Mouse (Mus musculus) intestine, postnatal 0 days (tissue): ENCODE results near the gene BC107364. TPM values are rescaled to one million over a fixed set of nuclear protein-coding genes. Genes with fewer than 3 reads are reported as not detected.
A peak's percentile ranks its signal among the peaks of the same experiment; 100 is the strongest.
"Not testable (repeated sequence)": the region's sequence is repeated elsewhere in the genome, so short reads cannot be mapped to it uniquely, and the experiment has no call there.

Experiments
- ATAC-seq: fragments of 200-750 bp; cut with Nextera tagmentation; 2 replicates; pipeline ENCODE4 v1.8.0; 2017; ENCODE audit warnings: mild to moderate bottlenecking, moderate TSS enrichment, moderate library complexity
- H3K27ac ChIP-seq: fragments of 300-500 bp; sonication (generic); 2 replicates; pipeline ENCODE4 v1.5.1; 2014; ENCODE audit warnings: mild to moderate bottlenecking, low read depth, low read length, moderate library complexity
- H3K27me3 ChIP-seq: fragments of 300-500 bp; sonication (generic); replicated peaks from 2 replicates; pipeline ENCODE4 v1.6.1; 2014; ENCODE audit warnings: low read length, mixed read lengths; ENCODE audit not compliant: control insufficient read depth, insufficient read depth
- H3K36me3 ChIP-seq: fragments of 300-500 bp; sonication (generic); 2 replicates; pipeline ENCODE4 v1.6.1; 2014; ENCODE audit warnings: mild to moderate bottlenecking, moderate library complexity; ENCODE audit not compliant: control insufficient read depth, insufficient read depth
- H3K4me1 ChIP-seq: fragments of 300-500 bp; sonication (generic); replicated peaks from 2 replicates; pipeline ENCODE4 v1.6.1; 2014; ENCODE audit warnings: antibody characterized with exemption, low read length, mixed read lengths; ENCODE audit not compliant: control insufficient read depth, insufficient read depth
- H3K4me2 ChIP-seq: fragments of 300-500 bp; sonication (generic); replicated peaks from 2 replicates; pipeline ENCODE4 v1.6.1; 2014; ENCODE audit warnings: low read depth, mild to moderate bottlenecking, moderate library complexity
- H3K4me3 ChIP-seq: fragments of 300-500 bp; sonication (generic); 2 replicates; pipeline ENCODE4 v1.5.1; 2014; ENCODE audit warnings: low read depth, low read length
- H3K9ac ChIP-seq: fragments of 300-500 bp; sonication (generic); 2 replicates; pipeline ENCODE4 v1.6.1; 2014; ENCODE audit warnings: mild to moderate bottlenecking, low read depth, low read length
- H3K9me3 ChIP-seq: fragments of 300-500 bp; sonication (generic); 2 replicates; pipeline ENCODE4 v1.6.1; 2016; ENCODE audit warnings: mixed run types; ENCODE audit not compliant: control insufficient read depth
- CTCF ChIP-seq: sonication (generic); IDR thresholded peaks from 2 replicates; pipeline ENCODE4 v1.5.1; 2016; ENCODE audit warnings: low read depth, mild to moderate bottlenecking, control low read depth, antibody characterized with exemption, moderate library complexity
- WGBS: fragments of 180-500 bp; shearing (Covaris S2); extraction: QIAGEN DNeasy Blood & Tissue Kit; methylation state at CpG from one replicate; pipeline ENCODE4 v1.1.7; 2014; 5-methylcytosine and 5-hydroxymethylcytosine counted together
- polyA plus RNA-seq: library from polyadenylated mRNA; unstranded; fragments of >200 nt; fragmentation: Nextera tagmentation; extraction: Ambion mirVana; gene quantifications from 2 replicates; pipeline ENCODE4 v1.2.1, GENCODE M21; 2015

Gene BC107364
- polyA plus RNA-seq, result 0.54 and 0.56 TPM in 2 replicates

DNA sequence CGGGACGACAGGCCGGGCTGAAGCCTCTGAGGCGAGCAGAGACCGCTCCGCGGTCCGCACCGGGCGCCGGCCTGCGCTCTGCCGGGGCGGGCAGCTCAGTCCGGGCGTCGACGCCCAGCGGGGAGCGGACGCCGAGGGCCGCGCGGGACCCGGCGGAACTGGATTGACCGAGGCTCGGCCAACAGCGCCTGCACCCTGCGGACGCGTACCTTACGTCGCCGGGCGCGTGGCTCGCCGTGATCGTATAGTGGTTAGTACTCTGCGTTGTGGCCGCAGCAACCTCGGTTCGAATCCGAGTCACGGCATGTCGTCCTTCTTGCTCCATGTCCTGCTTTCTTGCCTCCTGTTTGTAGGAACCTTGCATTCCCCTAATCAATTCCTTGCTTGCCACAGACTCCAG lies at the start of gene BC107364:
Gene BC107364, minus strand, starts transcription at position 45 of the 400 bp plus-strand sequence.
- no CpG with 5 or more reads among the region's 48 CpGs for WGBS
- H3K9ac ChIP-seq, H3K36me3 ChIP-seq, H3K27me3 ChIP-seq, H3K9me3 ChIP-seq, H3K4me2 ChIP-seq, H3K4me3 ChIP-seq, H3K4me1 ChIP-seq, H3K27ac ChIP-seq: not testable (repeated sequence)
- ATAC-seq, result peak; percentile 26; the same call in 1 of the 2 replicates

DNA sequence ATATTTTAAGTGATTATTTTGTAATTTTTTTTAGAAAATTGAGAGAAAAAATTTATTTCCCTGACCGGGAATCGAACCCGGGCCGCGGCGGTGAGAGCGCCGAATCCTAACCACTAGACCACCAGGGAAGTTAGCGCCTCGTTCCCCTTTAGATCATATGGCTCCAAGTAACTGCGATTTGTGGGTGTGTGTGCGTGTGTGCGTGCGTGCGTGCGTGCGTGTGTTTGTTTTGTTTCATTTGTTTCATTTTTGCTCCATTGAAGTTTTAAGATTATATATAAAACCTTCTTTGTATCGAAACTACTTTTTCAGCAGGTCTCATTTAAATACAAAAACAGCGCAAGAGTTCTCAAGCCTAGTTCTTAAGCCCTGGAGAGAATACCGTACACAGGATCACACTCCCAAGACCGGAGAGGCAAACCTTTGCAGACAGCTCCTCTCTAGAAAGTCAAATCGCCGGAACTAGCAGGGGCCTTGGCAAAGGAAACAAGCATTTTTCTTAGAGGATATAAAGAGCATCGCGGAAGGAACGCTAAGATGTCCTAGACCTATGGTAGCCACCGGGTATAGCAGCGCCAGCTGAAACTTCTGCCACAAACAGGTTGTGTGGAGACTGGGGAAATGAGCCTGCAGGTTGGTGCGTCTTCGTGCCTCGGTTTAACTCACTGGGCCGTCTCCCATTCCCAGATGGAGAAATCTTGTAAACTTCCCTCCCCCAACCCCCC lies 49.4 kb upstream of the BC107364 start:
- under 1% methylated on average over 32 of the region's 32 CpGs for WGBS
- peak overlapping the region; percentile 84 for H3K4me3 ChIP-seq
- TF ChIP-seq CTCF, result no peak
- H3K4me2 ChIP-seq, result peak overlapping the region; percentile 88
- peak; percentile 70 for ATAC-seq
- peak overlapping the region; percentile 53 for H3K9ac ChIP-seq
- H3K4me1 ChIP-seq, result 0 out of 2 replicates have a peak, but pooled peaks cover 3% of the 10 kb centered on the region
- no peaks in the 10 kb centered on the region for H3K9me3 ChIP-seq
- no peaks in the 10 kb centered on the region for H3K27me3 ChIP-seq
- H3K36me3 ChIP-seq, result no peaks in the 10 kb centered on the region
- H3K27ac ChIP-seq, result peak overlapping the region; percentile 96

DNA sequence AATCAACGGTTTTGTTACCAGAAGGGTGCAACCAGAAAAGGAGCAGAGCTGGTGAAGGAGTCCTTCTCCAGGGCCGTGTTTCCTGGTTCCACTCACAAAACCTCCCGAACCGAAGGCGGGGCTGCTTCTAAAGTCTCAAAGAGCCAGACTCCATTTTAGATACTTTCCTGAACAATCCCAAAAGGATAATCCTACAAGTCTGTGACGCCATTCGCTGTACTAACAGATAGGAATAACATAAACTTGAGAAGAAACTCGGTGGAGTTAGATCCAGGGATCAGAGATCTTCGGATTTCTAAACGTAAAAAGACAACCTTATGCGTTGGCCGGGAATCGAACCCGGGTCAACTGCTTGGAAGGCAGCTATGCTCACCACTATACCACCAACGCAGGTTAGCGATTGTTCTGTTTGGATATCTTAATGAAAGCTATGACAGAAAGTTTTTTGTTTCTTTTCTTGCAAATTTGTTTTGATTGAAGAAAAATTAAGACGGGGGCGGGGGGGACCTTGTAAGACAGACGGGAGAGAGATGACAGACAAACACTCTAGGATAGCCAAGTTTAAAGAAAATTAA lies 48.7 kb upstream of the BC107364 start:
- peak; percentile 65 for ATAC-seq
- Histone ChIP-seq H3K9me3 (no peaks in the 10 kb centered on the region), H3K4me3 (peak overlapping the region; percentile 84), H3K4me1 (peaks cover 3% of the 10 kb centered on the region; the same call in 1 of the 2 replicates), H3K4me2 (peak overlapping the region; percentile 88), H3K27ac (peak overlapping the region; percentile 96), H3K9ac (peak overlapping the region; percentile 83), H3K27me3 (no peaks in the 10 kb centered on the region), H3K36me3 (no peaks in the 10 kb centered on the region)
- under 1% methylated on average over 19 of the region's 19 CpGs for WGBS
- no peak for TF ChIP-seq CTCF

DNA sequence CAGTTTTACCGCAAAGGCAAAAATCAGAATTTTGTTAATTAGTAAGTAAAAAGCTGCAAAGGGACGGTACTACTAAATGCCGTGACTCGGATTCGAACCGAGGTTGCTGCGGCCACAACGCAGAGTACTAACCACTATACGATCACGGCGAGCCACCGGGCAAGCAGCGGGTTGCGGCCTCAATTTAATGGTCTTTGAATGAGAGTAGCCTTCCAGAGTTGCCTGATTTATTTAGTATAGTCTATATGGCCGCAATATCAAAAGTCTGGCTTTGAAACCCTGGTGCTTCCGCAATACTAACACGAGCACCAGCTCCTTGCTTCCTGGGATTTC lies 48.1 kb upstream of the BC107364 start:
- WGBS, result under 1% methylated on average over 17 of the region's 17 CpGs

DNA sequence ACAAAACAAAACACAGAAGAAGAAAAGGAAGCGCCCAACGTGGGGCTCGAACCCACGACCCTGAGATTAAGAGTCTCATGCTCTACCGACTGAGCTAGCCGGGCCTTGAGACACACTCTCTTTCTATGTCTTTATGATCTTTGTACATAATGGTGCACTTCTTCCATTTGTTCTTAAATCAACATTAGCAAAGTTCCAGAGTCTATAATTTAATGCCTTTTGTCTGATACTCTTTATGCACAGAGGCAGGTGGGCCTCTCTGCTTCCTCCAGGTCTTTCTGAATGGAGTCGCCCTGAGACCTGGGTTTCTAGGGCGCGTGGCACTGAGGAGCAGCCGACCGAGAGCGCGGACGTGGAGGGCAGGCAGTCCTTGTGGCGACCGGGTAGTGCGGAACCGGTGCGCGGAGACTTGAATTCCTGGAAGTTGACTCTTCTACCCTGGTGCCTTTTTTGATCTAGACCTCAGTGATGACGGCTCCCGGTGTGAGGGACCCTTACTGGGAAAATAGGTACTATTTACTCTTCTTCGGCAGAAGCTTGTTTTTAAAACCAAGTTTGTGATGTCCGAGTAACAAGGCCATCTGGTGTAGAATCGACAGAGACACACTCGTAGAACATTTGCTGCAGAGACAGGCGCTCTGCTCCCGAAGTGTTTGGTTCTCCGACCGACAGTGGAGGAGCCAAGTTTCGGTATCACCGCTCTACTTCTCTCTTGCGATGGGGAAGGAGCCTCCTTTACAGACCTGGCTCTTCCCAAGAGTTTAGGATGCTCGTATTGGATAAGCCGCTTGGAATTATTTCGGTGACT lies 47.6 kb upstream of the BC107364 start:
- Histone ChIP-seq H3K9ac (peak overlapping the region; percentile 83), H3K4me3 (peak overlapping the region; percentile 84), H3K36me3 (no peaks in the 10 kb centered on the region), H3K4me2 (peak overlapping the region; percentile 88), H3K4me1 (peaks cover 3% of the 10 kb centered on the region; the same call in 1 of the 2 replicates), H3K27ac (peak overlapping the region; percentile 96), H3K9me3 (no peaks in the 10 kb centered on the region), H3K27me3 (no peaks in the 10 kb centered on the region)
- under 1% methylated on average over 36 of the region's 36 CpGs for WGBS
- 0 out of 2 replicates have a peak, but pooled peaks have one; percentile 6 for TF ChIP-seq CTCF
- ATAC-seq, result peak; percentile 27

More for the DNA sequence above, 48.1 kb upstream of the BC107364 start:
- Histone ChIP-seq H3K27ac (peak overlapping the region; percentile 96), H3K9me3 (no peaks in the 10 kb centered on the region), H3K4me3 (peak overlapping the region; percentile 84), H3K4me2 (peak overlapping the region; percentile 88), H3K36me3 (no peaks in the 10 kb centered on the region), H3K9ac (peak overlapping the region; percentile 83), H3K4me1 (peaks cover 3% of the 10 kb centered on the region; the same call in 1 of the 2 replicates), H3K27me3 (no peaks in the 10 kb centered on the region)
- no peak for TF ChIP-seq CTCF
- ATAC-seq, result peak; percentile 72
